Mouse (Mus musculus): ENCODE data around the gene Palld. TPM values are rescaled to one million over a fixed set of nuclear protein-coding genes. Genes with fewer than 3 reads are reported as not detected.

Palld gene
- polyA plus RNA-seq, 1 experiment from 2014 or later, result 49.7 TPM

GRCm38 (mm10) chr8:61573179-61573937 is 329.1 kb downstream of the Palld start:
- H3K27me3 ChIP-seq (ENCODE audit: insufficient read depth, low read length), result no peaks in the 10 kb centered on the region
- no peak for TF ChIP-seq CTCF (IDR thresholded peaks at IDR 0.05; ENCODE audit: low read depth)
- no peak overlapping the region for H3K9ac ChIP-seq (ENCODE audit: low read depth, low read length)
- no peak for ATAC-seq (replicated peaks; ENCODE audit: low FRiP score, low read depth)
- no peak overlapping the region for H3K27ac ChIP-seq
- 72% methylated on average over 8 of the region's 8 CpGs for WGBS
- no peaks in the 10 kb centered on the region for H3K36me3 ChIP-seq (ENCODE audit: insufficient read depth, low read length)
- H3K4me3 ChIP-seq (replicated peaks; ENCODE audit: low read depth, low read length), result no peak overlapping the region
- no peaks in the 10 kb centered on the region for H3K9me3 ChIP-seq (replicated peaks; ENCODE audit: low read length)
- DNase-seq (ENCODE audit: low spot score), result no peak
- H3K4me2 ChIP-seq (ENCODE audit: low read length), result no peak overlapping the region
- H3K4me1 ChIP-seq (replicated peaks; ENCODE audit: insufficient read depth, low read length), result 0 out of 2 replicates have a peak, but pooled peaks cover 3% of the 10 kb centered on the region

- Histone ChIP-seq H3K4me3 (replicated peaks; ENCODE audit: low read depth, low read length) (no peak overlapping the region), H3K4me1 (replicated peaks; ENCODE audit: insufficient read depth, low read length) (0 out of 2 replicates have a peak, but pooled peaks cover 3% of the 10 kb centered on the region), H3K4me2 (ENCODE audit: low read length) (no peak overlapping the region), H3K9ac (ENCODE audit: low read depth, low read length) (no peak overlapping the region), H3K9me3 (replicated peaks; ENCODE audit: low read length) (no peaks in the 10 kb centered on the region), H3K27ac (no peak overlapping the region), H3K36me3 (ENCODE audit: insufficient read depth, low read length) (no peaks in the 10 kb centered on the region), H3K27me3 (ENCODE audit: insufficient read depth, low read length) (no peaks in the 10 kb centered on the region)
- DNase-seq (ENCODE audit: low spot score) (no peak), ATAC-seq (replicated peaks; ENCODE audit: low FRiP score, low read depth) (no peak)
- TF ChIP-seq CTCF (IDR thresholded peaks at IDR 0.05; ENCODE audit: low read depth), result no peak
- WGBS, result 84% methylated on average over 6 of the region's 6 CpGs
Observed at GRCm38 (mm10) chr8:61572697-61573096, 329.8 kb downstream of the Palld start.

- TF ChIP-seq CTCF (IDR thresholded peaks at IDR 0.05; ENCODE audit: low read depth), result no peak
- 0 out of 2 replicates have a peak, but pooled peaks cover 3% of the 10 kb centered on the region for H3K4me1 ChIP-seq (replicated peaks; ENCODE audit: insufficient read depth, low read length)
- H3K27ac ChIP-seq, result no peak overlapping the region
- no peak overlapping the region for H3K9ac ChIP-seq (ENCODE audit: low read depth, low read length)
- H3K36me3 ChIP-seq (ENCODE audit: insufficient read depth, low read length), result no peaks in the 10 kb centered on the region
- ATAC-seq (replicated peaks; ENCODE audit: low FRiP score, low read depth) (no peak), DNase-seq (ENCODE audit: low spot score) (no peak)
- 79% methylated on average over 2 of the region's 2 CpGs for WGBS
- no peaks in the 10 kb centered on the region for H3K9me3 ChIP-seq (replicated peaks; ENCODE audit: low read length)
- no peak overlapping the region for H3K4me3 ChIP-seq (replicated peaks; ENCODE audit: low read depth, low read length)
- no peaks in the 10 kb centered on the region for H3K27me3 ChIP-seq (ENCODE audit: insufficient read depth, low read length)
- no peak overlapping the region for H3K4me2 ChIP-seq (ENCODE audit: low read length)
Observed at GRCm38 (mm10) chr8:61570637-61571036, 331.9 kb downstream of the Palld start.

GRCm38 (mm10) chr8:61569721-61570120 is 332.8 kb downstream of the Palld start:
- no peak for ATAC-seq (replicated peaks; ENCODE audit: low FRiP score, low read depth)
- Histone ChIP-seq H3K4me1 (replicated peaks; ENCODE audit: insufficient read depth, low read length) (0 out of 2 replicates have a peak, but pooled peaks cover 3% of the 10 kb centered on the region), H3K27ac (no peak overlapping the region), H3K4me2 (ENCODE audit: low read length) (no peak overlapping the region), H3K9ac (ENCODE audit: low read depth, low read length) (no peak overlapping the region), H3K4me3 (replicated peaks; ENCODE audit: low read depth, low read length) (no peak overlapping the region), H3K9me3 (replicated peaks; ENCODE audit: low read length) (no peaks in the 10 kb centered on the region), H3K27me3 (ENCODE audit: insufficient read depth, low read length) (no peaks in the 10 kb centered on the region), H3K36me3 (ENCODE audit: insufficient read depth, low read length) (no peaks in the 10 kb centered on the region)
- TF ChIP-seq CTCF (IDR thresholded peaks at IDR 0.05; ENCODE audit: low read depth), result no peak
- DNase-seq (ENCODE audit: low spot score), result no peak
- 81% methylated on average over 4 of the region's 4 CpGs for WGBS

- no peak overlapping the region for H3K4me3 ChIP-seq (replicated peaks; ENCODE audit: low read depth, low read length)
- H3K36me3 ChIP-seq (ENCODE audit: insufficient read depth, low read length), result no peaks in the 10 kb centered on the region
- no peaks in the 10 kb centered on the region for H3K4me1 ChIP-seq (replicated peaks; ENCODE audit: insufficient read depth, low read length)
- no peak overlapping the region for H3K4me2 ChIP-seq (ENCODE audit: low read length)
- no peaks in the 10 kb centered on the region for H3K9me3 ChIP-seq (replicated peaks; ENCODE audit: low read length)
- ATAC-seq (replicated peaks; ENCODE audit: low FRiP score, low read depth) (no peak), DNase-seq (ENCODE audit: low spot score) (no peak)
- TF ChIP-seq CTCF (IDR thresholded peaks at IDR 0.05; ENCODE audit: low read depth), result no peak
- no peaks in the 10 kb centered on the region for H3K27me3 ChIP-seq (ENCODE audit: insufficient read depth, low read length)
- no peak overlapping the region for H3K27ac ChIP-seq
- H3K9ac ChIP-seq (ENCODE audit: low read depth, low read length), result no peak overlapping the region
Observed at GRCm38 (mm10) chr8:61569211-61569610, 333.3 kb downstream of the Palld start.

GRCm38 (mm10) chr8:61563378-61563777 is 339.1 kb downstream of the Palld start:
- TF ChIP-seq CTCF (IDR thresholded peaks at IDR 0.05; ENCODE audit: low read depth), result no peak
- no peak overlapping the region for H3K9ac ChIP-seq (ENCODE audit: low read depth, low read length)
- 56% methylated on average over 4 of the region's 4 CpGs for WGBS
- DNase-seq (ENCODE audit: low spot score) (no peak), ATAC-seq (replicated peaks; ENCODE audit: low FRiP score, low read depth) (no peak)
- H3K27me3 ChIP-seq (ENCODE audit: insufficient read depth, low read length), result no peaks in the 10 kb centered on the region
- no peaks in the 10 kb centered on the region; the same call in 1 of the 2 replicates for H3K4me1 ChIP-seq (replicated peaks; ENCODE audit: insufficient read depth, low read length)
- H3K36me3 ChIP-seq (ENCODE audit: insufficient read depth, low read length), result no peaks in the 10 kb centered on the region
- no peak overlapping the region for H3K4me3 ChIP-seq (replicated peaks; ENCODE audit: low read depth, low read length)
- H3K9me3 ChIP-seq (replicated peaks; ENCODE audit: low read length), result no peaks in the 10 kb centered on the region
- H3K27ac ChIP-seq, result no peak overlapping the region
- no peak overlapping the region for H3K4me2 ChIP-seq (ENCODE audit: low read length)
